Mouse (Mus musculus) ES-E14 (cell line): ENCODE data around the gene Sptssa. TPM values are rescaled to one million over a fixed set of nuclear protein-coding genes. Genes with fewer than 3 reads are reported as not detected.

ENCODE experiments used
- DNase-seq: peaks from one replicate; pipeline ENCODE4 v3.0.0-alpha.2; 2013; ENCODE audit warnings: low read depth, low spot score
- H3K27ac ChIP-seq: 2 replicates; pipeline ENCODE4 v1.5.1; 2012; ENCODE audit warnings: low read depth, mild to moderate bottlenecking, low read length, moderate library complexity, mixed read lengths; ENCODE audit not compliant: poor library complexity, insufficient read depth, severe bottlenecking
- H3K36me3 ChIP-seq: 2 replicates; pipeline ENCODE4 v1.6.1; 2012; ENCODE audit warnings: mild to moderate bottlenecking, low read length, moderate library complexity, mixed read lengths; ENCODE audit not compliant: control insufficient read depth, poor library complexity, insufficient read depth, severe bottlenecking
- H3K4me1 ChIP-seq, 2 experiments: fragments of 150-350 bp in 1 of 2; sonication (generic) in 1 of 2; 2 replicates each; pipeline ENCODE4 v1.6.1; 2012; ENCODE audit warnings: low read length in 2 of 2, mild to moderate bottlenecking in 1 of 2, mixed read lengths in 1 of 2; ENCODE audit not compliant: control insufficient read depth in 2 of 2, insufficient read depth in 2 of 2, poor library complexity in 1 of 2
- H3K4me3 ChIP-seq, 2 experiments: fragments of 150-350 bp in 1 of 2; sonication (generic) in 1 of 2; 2 replicates each; pipeline ENCODE4 v1.5.1; 2012; ENCODE audit warnings: low read length in 2 of 2, low read depth in 1 of 2, mild to moderate bottlenecking in 1 of 2, mixed read lengths in 1 of 2; ENCODE audit not compliant: insufficient read depth in 1 of 2, poor library complexity in 1 of 2, severe bottlenecking in 1 of 2
- H3K9ac ChIP-seq: 2 replicates; pipeline ENCODE4 v1.6.1; 2012; ENCODE audit warnings: low read depth, mild to moderate bottlenecking, low read length, mixed read lengths; ENCODE audit not compliant: poor library complexity, insufficient read depth, severe bottlenecking
- H3K9me3 ChIP-seq: fragments of 150-350 bp; sonication (generic); 2 replicates; pipeline ENCODE4 v1.6.1; 2012; ENCODE audit warnings: low read depth, mild to moderate bottlenecking, low read length; ENCODE audit not compliant: control insufficient read depth, insufficient read depth
- CHD2 ChIP-seq: IDR thresholded peaks from 2 replicates; pipeline ENCODE4 v1.6.1; 2014; ENCODE audit warnings: mild to moderate bottlenecking, low read depth, low read length, inconsistent platforms
- HCFC1 ChIP-seq: IDR thresholded peaks from 2 replicates; pipeline ENCODE4 v1.6.1; 2012; ENCODE audit warnings: low read length, inconsistent platforms, borderline replicate concordance; ENCODE audit not compliant: insufficient read depth
- MAFK ChIP-seq: IDR thresholded peaks from 2 replicates; pipeline ENCODE4 v1.6.1; 2014; ENCODE audit warnings: mild to moderate bottlenecking, low read depth, low read length, inconsistent platforms; ENCODE audit not compliant: insufficient read depth
- ZC3H11A ChIP-seq: IDR thresholded peaks from 2 replicates; pipeline ENCODE4 v1.6.1; 2012; ENCODE audit warnings: low read depth, mild to moderate bottlenecking, inconsistent platforms, low read length, borderline replicate concordance
- ZNF384 ChIP-seq: IDR thresholded peaks from 2 replicates; pipeline ENCODE4 v1.6.1; 2012; ENCODE audit warnings: low read depth, low read length, inconsistent platforms
- in situ Hi-C, 2 experiments: fragments of 600-800 bp; cut with MboI; formaldehyde crosslinking; loops; one replicate each; pipeline ENCODE4 v1.15.1; 2025; ENCODE audit warnings: low sequenced_read_pairs in 2 of 2, inconsistent platforms in 1 of 2; ENCODE audit not compliant: unreplicated experiment in 2 of 2
- total RNA-seq: library from RNA; depleted of rRNA; stranded (reverse); fragments of 300-350 nt; gene quantifications from 2 replicates; pipeline ENCODE4 v1.2.3, GENCODE M21; 2012

The Sptssa gene
- total RNA-seq, 1 experiment, result 23.7 TPM

GRCm38 (mm10) chr12:54621942-54622341 lies 34.4 kb downstream of the Sptssa start:
- no peak for TF ChIP-seq HCFC1
- no peak for TF ChIP-seq CHD2
- TF ChIP-seq ZNF384, result no peak
- no peak for TF ChIP-seq ZC3H11A
- TF ChIP-seq MAFK, result no peak
- in situ Hi-C loops, result no loop called here
- H3K9me3 ChIP-seq, result peaks cover 2% of the 10 kb centered on the region; the same call in 1 of the 2 replicates
- H3K4me3 ChIP-seq, result no peak overlapping the region
- H3K36me3 ChIP-seq, result no peaks in the 10 kb centered on the region
- no peaks in the 10 kb centered on the region for H3K4me1 ChIP-seq
- no peak for DNase-seq
- no peak overlapping the region for H3K9ac ChIP-seq
- no peak overlapping the region for H3K27ac ChIP-seq

- TF ChIP-seq ZNF384, result no peak
- TF ChIP-seq MAFK, result no peak
- no peak for TF ChIP-seq ZC3H11A
- TF ChIP-seq CHD2, result no peak
- TF ChIP-seq HCFC1, result no peak
- H3K9ac ChIP-seq, result no peak overlapping the region
- peaks cover 2% of the 10 kb centered on the region; the same call in 1 of the 2 replicates for H3K9me3 ChIP-seq
- H3K27ac ChIP-seq, result no peak overlapping the region
- no peaks in the 10 kb centered on the region for H3K36me3 ChIP-seq
- DNase-seq, result no peak
- H3K4me3 ChIP-seq, result no peak overlapping the region
- in situ Hi-C loops, result no loop called here
- H3K4me1 ChIP-seq, result no peaks in the 10 kb centered on the region
Measured at GRCm38 (mm10) chr12:54620042-54620705, 36.2 kb downstream of the Sptssa start.

- Histone ChIP-seq H3K27ac (no peak overlapping the region), H3K9ac (no peak overlapping the region), H3K4me1 (no peaks in the 10 kb centered on the region), H3K36me3 (no peaks in the 10 kb centered on the region), H3K4me3 (no peak overlapping the region), H3K9me3 (no peaks in the 10 kb centered on the region)
- in situ Hi-C loops, result no loop called here
- no peak for DNase-seq
- TF ChIP-seq MAFK (no peak), CHD2 (no peak), HCFC1 (no peak), ZC3H11A (no peak)
Measured at GRCm38 (mm10) chr12:54608988-54609387, 47.4 kb downstream of the Sptssa start.

DNA sequence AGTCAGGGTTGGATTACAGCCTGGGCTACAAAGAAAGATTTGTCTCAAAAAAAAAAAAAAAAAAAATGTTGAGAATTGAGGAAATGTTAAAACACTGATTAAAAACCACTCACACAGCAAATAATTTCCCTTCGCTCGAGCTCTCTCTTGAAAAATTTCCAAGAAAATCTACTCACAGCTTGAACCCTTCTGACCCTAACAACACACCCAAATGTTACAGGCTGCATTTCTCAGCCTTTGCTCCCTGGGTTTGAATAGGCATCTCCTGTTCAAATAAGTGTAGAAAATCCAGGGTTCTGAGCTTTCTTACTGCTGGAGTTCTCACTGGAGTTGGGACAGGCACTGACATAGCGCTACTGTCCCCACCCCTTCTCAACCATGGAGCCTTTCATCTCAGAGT lies 51.2 kb downstream of the Sptssa start:
- Histone ChIP-seq H3K4me1 (no peaks in the 10 kb centered on the region), H3K9me3 (no peaks in the 10 kb centered on the region), H3K36me3 (no peaks in the 10 kb centered on the region), H3K9ac (no peak overlapping the region), H3K4me3 (no peak overlapping the region), H3K27ac (no peak overlapping the region)
- no peak for TF ChIP-seq ZC3H11A
- TF ChIP-seq HCFC1, result no peak
- no peak for TF ChIP-seq MAFK
- TF ChIP-seq CHD2, result no peak
- no peak for TF ChIP-seq ZNF384
- no peak for DNase-seq
- in situ Hi-C loops, result no loop called here
